Mouse (Mus musculus) midbrain, embryonic 16.5 days (tissue): ENCODE measurements at regions not wholly inside any gene's neighbourhood (a gene's known extent, or its start where the extent isn't known, plus 50 kb on each side); places are given as distances from the start of the nearest gene placed in this dataset.
"Not testable (repeated sequence)": the region's sequence is repeated elsewhere in the genome, so short reads cannot be mapped to it uniquely, and the experiment has no call there.

Experiments
- ATAC-seq: fragments of 200-750 bp; cut with Nextera tagmentation; 2 replicates; pipeline ENCODE4 v1.8.0; 2017; ENCODE audit warnings: moderate TSS enrichment
- H3K27ac ChIP-seq: fragments of 300-500 bp; sonication (generic); 2 replicates; pipeline ENCODE4 v1.5.1; 2014; ENCODE audit warnings: mild to moderate bottlenecking, low read length, mixed read lengths
- H3K27me3 ChIP-seq: fragments of 300-500 bp; sonication (generic); 2 replicates; pipeline ENCODE4 v1.6.1; 2014; ENCODE audit warnings: low read depth, low read length, mixed read lengths; ENCODE audit not compliant: control insufficient read depth, insufficient read depth
- H3K36me3 ChIP-seq: fragments of 300-500 bp; sonication (generic); 2 replicates; pipeline ENCODE4 v1.6.1; 2014; ENCODE audit warnings: mild to moderate bottlenecking, low read length, moderate library complexity, mixed read lengths; ENCODE audit not compliant: control insufficient read depth, insufficient read depth
- H3K4me1 ChIP-seq: fragments of 300-500 bp; sonication (generic); 2 replicates; pipeline ENCODE4 v1.6.1; 2014; ENCODE audit warnings: mild to moderate bottlenecking, low read length, mixed read lengths; ENCODE audit not compliant: control insufficient read depth, insufficient read depth
- H3K4me2 ChIP-seq: fragments of 300-500 bp; sonication (generic); 2 replicates; pipeline ENCODE4 v1.6.1; 2014; ENCODE audit warnings: mild to moderate bottlenecking, low read length, mixed read lengths
- H3K4me3 ChIP-seq: fragments of 300-500 bp; sonication (generic); 2 replicates; pipeline ENCODE4 v1.5.1; 2014; ENCODE audit warnings: low read depth, mild to moderate bottlenecking, low read length, moderate library complexity, mixed read lengths
- H3K9ac ChIP-seq: fragments of 300-500 bp; sonication (generic); 2 replicates; pipeline ENCODE4 v1.6.1; 2014; ENCODE audit warnings: low read depth, low read length, mixed read lengths
- H3K9me3 ChIP-seq: fragments of 300-500 bp; sonication (generic); replicated peaks from 2 replicates; pipeline ENCODE4 v1.6.1; 2014; ENCODE audit warnings: mild to moderate bottlenecking, low read length, mixed read lengths; ENCODE audit not compliant: control insufficient read depth, poor library complexity, severe bottlenecking
- WGBS: fragments of 180-500 bp; shearing (Covaris S2); extraction: QIAGEN DNeasy Blood & Tissue Kit; methylation state at CpG from one replicate; pipeline ENCODE4 v1.1.7; 2014; 5-methylcytosine and 5-hydroxymethylcytosine counted together

DNA sequence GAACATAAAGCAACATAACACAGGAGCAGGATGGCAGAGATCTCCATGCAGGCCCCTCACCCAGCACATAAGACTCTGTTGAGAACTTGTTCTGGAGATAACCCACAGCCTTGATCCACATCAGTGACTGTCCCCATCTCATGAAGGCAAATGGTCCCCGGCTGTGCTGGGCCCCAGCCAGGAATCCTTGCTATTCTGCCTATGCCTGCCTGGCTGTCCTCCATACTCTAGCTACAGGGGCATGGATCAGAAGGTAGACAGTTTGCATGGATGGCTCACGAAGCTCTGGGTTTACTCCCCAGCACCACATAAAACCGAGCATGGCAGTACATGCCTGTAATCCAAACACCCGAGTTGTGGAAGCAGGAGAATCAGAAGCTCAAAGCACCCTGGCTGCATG, 61.2 kb downstream of the Rhob start:
- Histone ChIP-seq H3K36me3 (no peaks in the 10 kb centered on the region), H3K4me3 (no peak overlapping the region), H3K9me3 (no peaks in the 10 kb centered on the region), H3K4me2 (no peak overlapping the region), H3K27ac (no peak overlapping the region), H3K27me3 (no peaks in the 10 kb centered on the region), H3K9ac (no peak overlapping the region), H3K4me1 (no peaks in the 10 kb centered on the region)
- no peak for ATAC-seq
- WGBS, result 76% methylated on average over 4 of the region's 4 CpGs

DNA sequence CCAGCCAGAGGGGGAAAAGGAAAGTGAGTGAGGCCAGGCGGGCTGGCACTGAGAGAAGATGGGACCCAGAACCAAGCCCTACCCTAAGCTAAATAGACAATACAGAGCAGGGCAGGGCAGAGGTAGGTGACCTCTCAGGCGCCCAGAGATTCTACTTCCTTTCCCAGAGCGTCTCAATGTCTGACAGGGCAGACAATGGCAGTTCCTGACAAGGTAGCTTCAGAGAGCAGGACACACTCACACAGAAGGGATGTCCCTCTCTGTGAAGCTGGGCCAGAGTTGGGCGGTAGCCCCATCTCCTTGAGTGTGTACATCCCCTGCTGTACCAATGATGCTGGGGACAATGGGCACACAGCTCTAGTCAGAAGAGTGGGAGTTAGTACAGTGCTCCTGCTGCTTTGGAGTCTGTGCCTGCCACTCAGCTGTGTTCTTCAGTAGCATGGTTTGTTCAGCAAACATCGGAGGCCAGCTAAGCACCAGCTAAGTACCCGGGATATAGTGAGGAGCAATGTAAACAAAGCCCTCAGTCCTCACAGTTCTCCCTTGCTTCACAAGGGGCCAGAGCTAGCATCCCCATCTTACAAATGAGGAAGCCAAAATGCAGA, 62.7 kb downstream of the Rhob start:
- no peaks in the 10 kb centered on the region for H3K27me3 ChIP-seq
- peak; percentile 12; the same call in 1 of the 2 replicates for ATAC-seq
- H3K4me3 ChIP-seq, result no peak overlapping the region
- no peak overlapping the region for H3K27ac ChIP-seq
- no peak overlapping the region for H3K9ac ChIP-seq
- 64% methylated on average over 6 of the region's 6 CpGs for WGBS
- H3K4me2 ChIP-seq, result no peak overlapping the region
- H3K9me3 ChIP-seq, result no peaks in the 10 kb centered on the region
- 0 out of 2 replicates have a peak, but pooled peaks cover 6% of the 10 kb centered on the region for H3K4me1 ChIP-seq
- no peaks in the 10 kb centered on the region for H3K36me3 ChIP-seq

DNA sequence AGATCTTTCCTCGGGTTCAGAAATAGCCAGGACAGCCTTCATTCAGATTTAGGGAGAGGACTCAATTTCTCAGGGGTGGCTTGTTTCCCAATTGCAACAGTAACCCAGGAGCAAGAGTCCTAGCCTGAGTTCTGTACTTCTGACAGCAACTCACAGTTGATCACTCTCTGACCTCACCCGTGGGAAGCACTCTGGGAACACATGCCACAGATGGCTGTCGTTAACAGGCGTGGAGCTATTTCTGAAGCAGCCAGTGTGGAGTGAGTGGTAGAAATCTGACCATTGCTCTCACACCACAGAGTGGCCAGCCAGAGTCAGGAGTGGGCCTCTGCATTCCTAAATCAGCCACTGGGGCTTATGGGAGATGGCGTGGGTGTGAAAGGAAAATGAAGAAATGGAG, 63.3 kb downstream of the Rhob start:
- ATAC-seq, result no peak
- H3K4me3 ChIP-seq, result no peak overlapping the region
- 74% methylated on average over 5 of the region's 5 CpGs for WGBS

DNA sequence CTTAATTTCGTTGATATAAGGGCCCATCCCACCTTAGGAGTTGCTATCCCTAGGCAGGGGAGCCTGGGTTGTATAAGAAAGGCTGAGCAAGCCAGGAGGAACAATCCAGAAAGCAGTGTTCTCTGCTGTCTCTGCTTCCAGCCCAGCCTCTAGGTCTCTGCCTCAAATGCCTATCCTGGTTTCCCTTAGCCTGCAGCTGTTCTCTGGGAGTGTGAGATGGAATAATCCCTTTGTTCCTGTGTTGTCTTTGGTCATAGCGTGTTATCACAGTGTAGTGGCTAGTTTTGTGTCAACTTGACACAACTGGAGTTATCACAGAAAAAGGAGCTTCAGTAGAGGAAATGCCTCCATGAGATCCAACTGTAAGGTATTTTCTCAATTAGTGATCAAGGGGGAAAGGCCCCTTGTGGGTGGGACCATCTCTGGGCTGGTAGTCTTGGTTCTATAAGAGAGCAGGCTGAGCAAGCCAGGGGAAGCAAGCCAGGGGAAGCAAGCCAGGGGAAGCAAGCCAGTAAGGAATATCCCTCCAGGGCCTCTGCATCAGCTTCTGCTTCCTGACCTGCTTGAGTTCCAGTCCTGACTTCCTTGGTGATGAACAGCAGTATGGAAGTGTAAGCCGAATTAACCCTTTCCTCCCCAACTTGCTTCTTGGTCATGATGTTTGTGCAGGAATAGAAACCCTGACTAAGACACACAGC, 64.0 kb downstream of the Rhob start:
- not testable (repeated sequence) for H3K4me2 ChIP-seq, H3K27me3 ChIP-seq, H3K27ac ChIP-seq, H3K36me3 ChIP-seq, H3K9ac ChIP-seq, H3K4me1 ChIP-seq, H3K9me3 ChIP-seq, ATAC-seq, H3K4me3 ChIP-seq
- WGBS, result 83% methylated on average over 3 of the region's 3 CpGs

More for the DNA sequence above, 63.3 kb downstream of the Rhob start:
- Histone ChIP-seq H3K27ac (no peak overlapping the region), H3K9me3 (no peaks in the 10 kb centered on the region), H3K4me2 (no peak overlapping the region), H3K36me3 (no peaks in the 10 kb centered on the region), H3K9ac (no peak overlapping the region), H3K27me3 (no peaks in the 10 kb centered on the region), H3K4me1 (0 out of 2 replicates have a peak, but pooled peaks cover 6% of the 10 kb centered on the region)

DNA sequence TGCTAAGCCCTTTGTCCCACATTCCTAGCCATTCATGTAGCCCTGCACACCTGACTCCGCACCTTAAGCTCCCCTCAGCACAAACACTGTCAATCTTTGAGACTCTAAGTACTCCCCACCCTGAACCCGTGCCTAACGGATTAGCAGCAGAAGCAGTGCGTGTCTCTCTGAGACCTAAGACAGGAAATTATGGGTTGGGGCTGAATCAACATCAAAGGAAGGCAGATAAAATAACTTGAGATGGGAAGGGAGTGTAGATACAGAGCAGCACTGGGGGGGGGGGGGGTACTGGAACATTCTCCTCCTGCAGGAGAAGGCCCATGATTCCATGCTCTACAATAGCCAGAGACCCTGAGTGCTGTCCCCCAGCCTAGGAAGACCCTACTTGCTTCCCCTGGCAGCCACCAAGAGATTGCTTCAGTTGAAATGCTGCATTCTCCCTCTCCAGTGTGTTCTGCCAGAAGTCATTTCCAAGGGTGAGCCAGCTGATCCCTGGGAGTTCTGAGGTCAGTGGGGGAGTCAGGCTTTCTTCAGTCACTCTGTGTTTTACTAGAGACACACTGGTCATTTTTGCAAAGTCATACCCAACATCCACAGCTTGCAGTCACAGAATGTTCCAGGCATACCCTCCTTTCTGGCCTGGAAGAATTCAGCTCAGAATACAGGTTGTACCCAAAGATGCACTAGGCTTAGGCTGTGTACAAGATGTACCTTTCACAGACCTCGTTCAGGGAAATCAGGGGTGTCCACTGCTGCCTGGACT, 71.4 kb downstream of the Rhob start:
- no peak overlapping the region for H3K4me2 ChIP-seq
- no peak overlapping the region for H3K9ac ChIP-seq
- no peak overlapping the region for H3K27ac ChIP-seq
- H3K4me1 ChIP-seq, result 0 out of 2 replicates have a peak, but pooled peaks cover 6% of the 10 kb centered on the region
- no peaks in the 10 kb centered on the region for H3K27me3 ChIP-seq
- WGBS, result 73% methylated on average over 5 of the region's 5 CpGs
- no peaks in the 10 kb centered on the region for H3K36me3 ChIP-seq
- no peak for ATAC-seq
- H3K4me3 ChIP-seq, result no peak overlapping the region
- no peaks in the 10 kb centered on the region for H3K9me3 ChIP-seq

- no peaks in the 10 kb centered on the region for H3K4me1 ChIP-seq
- H3K36me3 ChIP-seq, result no peaks in the 10 kb centered on the region
- WGBS, result 94% methylated on average over 6 of the region's 6 CpGs
- H3K4me3 ChIP-seq, result no peak overlapping the region
- H3K27ac ChIP-seq, result no peak overlapping the region
- no peak for ATAC-seq
- no peaks in the 10 kb centered on the region for H3K27me3 ChIP-seq
- H3K4me2 ChIP-seq, result no peak overlapping the region
- H3K9me3 ChIP-seq, result no peaks in the 10 kb centered on the region
- H3K9ac ChIP-seq, result no peak overlapping the region
These were observed 75.3 kb downstream of the Rhob start for GRCm38 (mm10) chr12:8424515-8424914.

GRCm38 (mm10) chr12:8422676-8423075, 77.1 kb downstream of the Rhob start:
- Histone ChIP-seq H3K4me3 (no peak overlapping the region), H3K9ac (no peak overlapping the region), H3K4me1 (no peaks in the 10 kb centered on the region), H3K9me3 (no peaks in the 10 kb centered on the region), H3K36me3 (no peaks in the 10 kb centered on the region), H3K27ac (no peak overlapping the region), H3K4me2 (no peak overlapping the region), H3K27me3 (no peaks in the 10 kb centered on the region)
- WGBS, result 65% methylated on average over 5 of the region's 5 CpGs
- ATAC-seq, result no peak

GRCm38 (mm10) chr12:8421271-8421567, 78.6 kb downstream of the Rhob start:
- Histone ChIP-seq H3K27me3 (no peaks in the 10 kb centered on the region), H3K36me3 (no peaks in the 10 kb centered on the region), H3K9ac (no peak overlapping the region), H3K4me1 (no peaks in the 10 kb centered on the region), H3K9me3 (no peaks in the 10 kb centered on the region), H3K4me3 (no peak overlapping the region), H3K27ac (no peak overlapping the region), H3K4me2 (no peak overlapping the region)
- WGBS, result 87% methylated on average over 3 of the region's 3 CpGs
- ATAC-seq, result no peak
